Mouse (Mus musculus): Measurements from ENCODE around the gene Anks1b.

Anks1b gene

GRCm38 (mm10) chr10:90981811-90982210 lies 1108.5 kb downstream of the Anks1b start:
- DNase-seq, result no peak

GRCm38 (mm10) chr10:90983046-90983445 lies 1109.7 kb downstream of the Anks1b start:
- DNase-seq, result peak; percentile 61

- DNase-seq, result no peak
Measured at GRCm38 (mm10) chr10:90990340-90990739, 1117.0 kb downstream of the Anks1b start.

- DNase-seq, result no peak
Measured at GRCm38 (mm10) chr10:90992237-90992636, 1118.9 kb downstream of the Anks1b start.

GRCm38 (mm10) chr10:90993869-90994268 lies 1120.6 kb downstream of the Anks1b start:
- DNase-seq, result peak; percentile 48

GRCm38 (mm10) chr10:90999899-91000298 lies 1126.6 kb downstream of the Anks1b start:
- no peak for DNase-seq

- no peak for DNase-seq
Measured at GRCm38 (mm10) chr10:91001421-91001820, 1128.1 kb downstream of the Anks1b start.

- no peak for DNase-seq
Measured at GRCm38 (mm10) chr10:91005858-91006538, 1132.7 kb downstream of the Anks1b start.

Measured in retina, postnatal 1 day (tissue).